Mouse (Mus musculus): ENCODE results near the gene Eomes. TPM values are rescaled to one million over a fixed set of nuclear protein-coding genes. Genes with fewer than 3 reads are reported as not detected.

Gene Eomes
- polyA plus RNA-seq, 1 experiment from 2014 or later = 28.3 TPM

DNA sequence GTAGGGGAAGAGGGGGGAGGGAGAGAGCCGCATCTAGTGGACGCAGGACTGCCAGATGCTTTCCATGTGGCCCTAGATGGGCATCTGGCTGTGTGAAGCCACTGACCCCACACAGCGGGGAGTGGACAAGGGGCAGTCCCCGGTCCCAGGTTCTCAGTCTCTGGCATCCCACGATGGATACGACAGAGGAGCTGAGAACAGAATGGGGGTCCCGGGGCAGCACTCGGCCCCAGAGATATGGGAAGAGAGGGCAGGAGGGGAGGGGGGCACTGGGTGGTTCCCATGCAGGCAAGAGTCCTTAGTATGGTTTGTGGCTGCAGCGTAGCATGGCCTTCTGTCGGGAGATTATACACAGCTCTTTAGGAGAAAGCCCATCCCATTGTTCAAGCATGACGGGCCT, 45.7 kb downstream of the Eomes start:
- no peaks in the 10 kb centered on the region for H3K27me3 ChIP-seq
- peaks cover 5% of the 10 kb centered on the region for H3K4me1 ChIP-seq
- H3K9me3 ChIP-seq = no peaks in the 10 kb centered on the region
- H3K36me3 ChIP-seq = peaks cover 24% of the 10 kb centered on the region
- no peak overlapping the region for H3K9ac ChIP-seq (replicated peaks)
- H3K4me3 ChIP-seq = no peak overlapping the region
- ATAC-seq (replicated peaks) = no peak
- H3K27ac ChIP-seq (replicated peaks) = no peak overlapping the region
- WGBS = 94% methylated on average over 11 of the region's 11 CpGs
- H3K4me2 ChIP-seq (replicated peaks) = no peak overlapping the region

DNA sequence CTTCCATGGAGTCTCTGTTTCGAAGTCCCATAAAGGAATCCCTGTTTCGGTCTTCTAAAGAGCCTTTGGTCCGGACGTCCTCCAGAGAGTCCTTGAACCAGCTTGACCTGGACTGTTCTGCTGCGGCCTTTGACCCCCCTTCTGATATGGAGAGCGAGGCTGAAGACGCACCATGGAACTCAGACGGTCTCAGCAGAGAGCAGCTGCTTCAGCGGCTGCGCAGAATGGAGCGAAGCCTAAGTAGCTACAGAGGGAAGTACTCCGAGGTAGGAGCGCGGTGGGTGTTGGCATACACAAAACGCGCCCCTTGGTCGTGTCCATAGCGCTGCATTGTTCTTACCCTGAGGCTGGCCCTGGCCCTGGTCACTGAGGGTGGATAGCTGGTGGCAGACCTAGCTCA, 49.0 kb downstream of the Eomes start:
- no peaks in the 10 kb centered on the region for H3K4me1 ChIP-seq
- H3K4me2 ChIP-seq (replicated peaks) = no peak overlapping the region
- H3K27me3 ChIP-seq = no peaks in the 10 kb centered on the region
- H3K9me3 ChIP-seq = no peaks in the 10 kb centered on the region
- ATAC-seq (replicated peaks) = no peak
- WGBS = 92% methylated on average over 18 of the region's 18 CpGs
- H3K4me3 ChIP-seq = no peak overlapping the region
- no peak overlapping the region for H3K27ac ChIP-seq (replicated peaks)
- H3K9ac ChIP-seq (replicated peaks) = no peak overlapping the region
- H3K36me3 ChIP-seq = peaks cover 53% of the 10 kb centered on the region

DNA sequence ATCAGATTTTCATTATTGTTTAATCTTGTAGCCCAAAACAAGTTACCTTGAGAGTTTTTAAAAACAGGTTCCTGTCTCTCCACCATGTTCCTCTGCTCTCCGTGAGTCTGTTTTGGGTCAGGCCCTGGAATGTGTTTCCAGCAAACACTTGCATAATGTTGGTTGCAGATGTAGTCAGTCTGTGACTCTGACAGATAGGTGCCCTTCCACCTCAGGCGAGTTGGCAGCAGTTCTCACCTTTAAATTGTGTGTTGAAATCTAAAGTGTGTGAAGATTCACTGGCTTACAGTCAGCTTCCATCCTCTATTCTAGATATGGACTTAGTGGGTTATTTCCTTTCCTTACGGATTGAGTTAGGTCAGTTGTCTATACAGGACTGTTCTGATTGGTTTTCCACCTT, 51.8 kb downstream of the Eomes start:
- H3K9ac ChIP-seq (replicated peaks) = no peak overlapping the region
- peaks cover 71% of the 10 kb centered on the region for H3K36me3 ChIP-seq
- H3K4me1 ChIP-seq = no peaks in the 10 kb centered on the region
- WGBS = 83% methylated on average over 3 of the region's 3 CpGs
- H3K27me3 ChIP-seq = no peaks in the 10 kb centered on the region
- no peak overlapping the region for H3K27ac ChIP-seq (replicated peaks)
- H3K4me3 ChIP-seq = no peak overlapping the region
- H3K9me3 ChIP-seq = no peaks in the 10 kb centered on the region
- ATAC-seq (replicated peaks) = no peak
- no peak overlapping the region for H3K4me2 ChIP-seq (replicated peaks)

DNA sequence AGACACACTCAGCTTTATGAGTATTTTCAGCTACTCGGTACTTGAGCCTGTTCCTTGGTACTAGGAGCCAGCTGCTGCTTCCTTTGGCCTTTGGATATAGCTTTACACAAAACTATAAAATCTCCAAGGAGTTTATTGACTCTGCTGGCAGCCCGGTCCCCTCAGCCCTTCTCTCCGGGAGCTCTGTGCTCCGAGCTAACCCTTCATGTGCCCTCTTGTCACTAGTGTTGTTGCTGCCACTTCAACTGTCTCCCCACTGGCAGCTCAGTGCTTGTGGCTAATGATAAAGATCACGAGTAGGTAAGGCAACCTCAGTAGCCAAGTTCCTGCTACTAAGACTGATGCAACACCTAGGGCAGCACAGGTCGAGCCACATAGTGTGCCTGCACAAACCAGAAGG, 52.7 kb downstream of the Eomes start:
- Histone ChIP-seq H3K4me2 (replicated peaks) (no peak overlapping the region), H3K9ac (replicated peaks) (no peak overlapping the region), H3K27me3 (no peaks in the 10 kb centered on the region), H3K4me1 (no peaks in the 10 kb centered on the region), H3K36me3 (peaks cover 72% of the 10 kb centered on the region), H3K4me3 (no peak overlapping the region), H3K9me3 (no peaks in the 10 kb centered on the region), H3K27ac (replicated peaks) (no peak overlapping the region)
- WGBS = 89% methylated on average over 6 of the region's 6 CpGs
- ATAC-seq (replicated peaks) = no peak

DNA sequence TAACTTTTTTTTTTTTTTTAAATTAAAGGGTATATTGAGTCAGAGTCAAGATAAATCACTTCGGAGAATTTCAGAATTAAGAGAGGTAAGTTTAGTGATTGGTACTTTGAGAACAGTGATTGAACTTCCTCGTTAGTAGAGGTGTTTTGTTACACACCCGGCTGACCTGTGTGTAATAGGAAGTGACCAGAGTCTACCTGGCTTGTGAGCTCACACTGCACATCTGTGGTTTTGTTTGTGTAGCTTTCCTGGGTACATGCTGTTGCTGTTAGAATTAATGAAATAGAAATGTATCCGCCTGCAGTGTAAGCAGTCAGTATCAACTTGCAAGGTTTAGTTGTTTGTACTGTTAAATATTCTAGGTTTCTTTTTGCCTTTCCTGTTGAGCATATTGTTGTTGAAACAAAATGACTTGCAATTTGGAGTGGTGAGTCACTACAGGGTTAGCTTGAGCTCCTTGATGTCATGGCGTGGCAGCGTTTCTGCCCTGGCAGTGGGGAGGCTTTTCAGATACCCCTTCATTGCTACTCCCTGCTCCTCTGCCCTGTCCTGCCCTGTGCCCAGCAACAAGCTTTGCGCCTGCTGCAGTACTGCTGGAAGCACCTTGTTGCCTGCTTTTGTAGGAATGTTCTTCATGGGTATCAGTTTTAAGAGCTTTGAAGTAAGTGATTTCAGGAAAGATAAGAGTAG, 54.6 kb downstream of the Eomes start:
- Histone ChIP-seq H3K36me3 (peaks cover 80% of the 10 kb centered on the region), H3K27ac (replicated peaks) (no peak overlapping the region), H3K9me3 (no peaks in the 10 kb centered on the region), H3K4me1 (no peaks in the 10 kb centered on the region), H3K27me3 (no peaks in the 10 kb centered on the region), H3K4me2 (replicated peaks) (no peak overlapping the region), H3K9ac (replicated peaks) (no peak overlapping the region), H3K4me3 (no peak overlapping the region)
- ATAC-seq (replicated peaks) = no peak
- WGBS = 86% methylated on average over 7 of the region's 7 CpGs

Other genes with a start within 250 kb of the Eomes start
- 53.4 and 59.3 TPM in 2 replicates for gene Golga4, start 28.1 kb downstream of the Eomes start, polyA plus RNA-seq (2015; fragmentation: Nextera tagmentation; extraction: Ambion mirVana)
- 1.6 and 2.4 TPM in 2 replicates for gene Itga9, start 128.5 kb downstream of the Eomes start, polyA plus RNA-seq (2015; fragmentation: Nextera tagmentation; extraction: Ambion mirVana)